Mouse (Mus musculus) limb, embryonic 14.5 days (tissue): ENCODE measurements around the gene Pip4k2b. TPM values are rescaled to one million over a fixed set of nuclear protein-coding genes. Genes with fewer than 3 reads are reported as not detected.

ENCODE experiments used
- ATAC-seq: fragments of 200-750 bp; cut with Nextera tagmentation; 2 replicates; pipeline ENCODE4 v1.8.0; 2017; ENCODE audit warnings: low read depth, moderate number of reproducible peaks, moderate TSS enrichment; ENCODE audit not compliant: low FRiP score
- DNase-seq: peaks from one replicate; pipeline ENCODE4 v3.0.0-alpha.2; 2015; ENCODE audit warnings: low spot score
- H3K27ac ChIP-seq: fragments of 300-500 bp; sonication (generic); replicated peaks from 2 replicates; pipeline ENCODE4 v1.5.1; 2014; ENCODE audit warnings: low read depth, mild to moderate bottlenecking, low read length, moderate library complexity, mixed read lengths
- H3K27me3 ChIP-seq: fragments of 300-500 bp; sonication (generic); 2 replicates; pipeline ENCODE4 v1.6.1; 2014; ENCODE audit warnings: low read length, mixed read lengths; ENCODE audit not compliant: control insufficient read depth, insufficient read depth
- H3K36me3 ChIP-seq: fragments of 300-500 bp; sonication (generic); 2 replicates; pipeline ENCODE4 v1.6.1; 2014; ENCODE audit warnings: mild to moderate bottlenecking, low read length, moderate library complexity, mixed read lengths; ENCODE audit not compliant: control insufficient read depth, insufficient read depth
- H3K4me1 ChIP-seq: fragments of 300-500 bp; sonication (generic); 2 replicates; pipeline ENCODE4 v1.6.1; 2014; ENCODE audit warnings: antibody characterized with exemption, low read length, mixed read lengths; ENCODE audit not compliant: control insufficient read depth, insufficient read depth
- H3K4me2 ChIP-seq: fragments of 300-500 bp; sonication (generic); replicated peaks from 2 replicates; pipeline ENCODE4 v1.6.1; 2014; ENCODE audit warnings: low read depth, mild to moderate bottlenecking, low read length, moderate library complexity; ENCODE audit not compliant: severe bottlenecking
- H3K4me3 ChIP-seq: fragments of 300-500 bp; sonication (generic); replicated peaks from 2 replicates; pipeline ENCODE4 v1.5.1; 2014; ENCODE audit warnings: low read length
- H3K9ac ChIP-seq: fragments of 300-500 bp; sonication (generic); 2 replicates; pipeline ENCODE4 v1.6.1; 2014; ENCODE audit warnings: mild to moderate bottlenecking, low read depth, low read length, moderate library complexity; ENCODE audit not compliant: severe bottlenecking
- H3K9me3 ChIP-seq: fragments of 300-500 bp; sonication (generic); 2 replicates; pipeline ENCODE4 v1.6.1; 2016; ENCODE audit warnings: low read length; ENCODE audit not compliant: control insufficient read depth
- POLR2A ChIP-seq: fragments of 200-500 bp; IDR thresholded peaks from 2 replicates; pipeline ENCODE4 v1.8.0; 2012; ENCODE audit warnings: inconsistent platforms, mild to moderate bottlenecking, moderate library complexity, borderline replicate concordance; ENCODE audit not compliant: insufficient read depth, insufficient read length; ENCODE audit errors: extremely low read depth
- WGBS: fragments of 180-500 bp; shearing (Covaris S2); extraction: QIAGEN DNeasy Blood & Tissue Kit; methylation state at CpG from one replicate; pipeline ENCODE4 v1.1.7; 2014; 5-methylcytosine and 5-hydroxymethylcytosine counted together
- polyA plus RNA-seq, 2 experiments: library from polyadenylated mRNA; depleted of rRNA in 1 of 2; stranded (reverse) in 1 of 2; unstranded in 1 of 2; fragments of >200 nt; fragmentation: Nextera tagmentation in 1 of 2; extraction: Ambion mirVana in 1 of 2; gene quantifications; 2 replicates each; pipeline versions ENCODE4 v1.2.1 to v1.2.3; 2012 to 2014

The Pip4k2b gene
- polyA plus RNA-seq, 2 experiments: 2.2 to 34.4 TPM

GRCm38 (mm10) chr11:97769704-97770103, 25.2 kb upstream of the Pip4k2b start:
- H3K36me3 ChIP-seq: no peaks in the 10 kb centered on the region
- ATAC-seq (no peak), DNase-seq (no peak)
- no peak for TF ChIP-seq POLR2A
- no peak overlapping the region for H3K4me3 ChIP-seq
- no peaks in the 10 kb centered on the region for H3K9me3 ChIP-seq
- H3K27me3 ChIP-seq: no peaks in the 10 kb centered on the region
- peaks cover 4% of the 10 kb centered on the region; the same call in 1 of the 2 replicates for H3K4me1 ChIP-seq
- no peak overlapping the region for H3K9ac ChIP-seq
- H3K27ac ChIP-seq: no peak overlapping the region
- H3K4me2 ChIP-seq: no peak overlapping the region
- WGBS: 23% methylated on average over 2 of the region's 2 CpGs

DNA sequence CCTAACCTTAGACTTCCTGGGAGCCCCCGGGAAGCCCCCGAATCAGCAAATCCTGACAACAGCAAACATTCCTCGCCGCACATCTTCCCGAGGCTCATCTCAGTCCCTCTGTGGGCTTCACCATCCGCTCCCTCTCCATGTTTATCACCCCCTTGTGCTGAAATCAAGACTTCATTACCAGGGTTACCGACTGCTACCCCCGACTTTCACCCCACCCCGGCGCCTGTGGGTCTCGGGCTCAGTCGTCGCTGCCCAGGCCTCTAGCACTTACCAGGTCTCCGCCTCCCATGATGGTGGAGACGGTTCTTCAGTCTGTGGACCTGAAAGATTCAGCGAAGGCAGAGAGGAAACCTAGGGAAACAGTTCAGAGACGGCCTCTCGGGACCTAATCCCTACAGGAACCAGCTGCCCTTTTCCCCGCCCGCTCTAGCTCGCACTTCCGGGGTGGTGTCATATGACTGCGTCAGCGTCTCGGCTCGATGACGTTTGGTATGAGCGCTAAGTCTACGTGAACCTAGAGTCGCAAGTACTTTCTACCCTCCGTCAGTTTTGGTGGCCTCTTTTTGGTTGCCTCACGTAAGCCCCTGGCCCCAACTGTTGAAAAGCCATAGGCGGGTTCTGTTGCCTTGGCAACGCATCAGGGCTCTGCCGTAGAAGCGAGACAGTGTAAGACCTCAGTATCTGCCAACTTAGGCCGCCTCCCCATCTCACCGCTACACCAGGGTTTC, 21.8 kb upstream of the Pip4k2b start, which contains the start of gene Cwc25:
Gene Cwc25, minus strand, starts transcription at position 403 of the 728 bp plus-strand sequence.
- under 1% methylated on average over 38 of the region's 38 CpGs for WGBS
- DNase-seq: peak; percentile 97
- peak; percentile 74; the same call in 1 of the 2 replicates for TF ChIP-seq POLR2A
- peak; percentile 95 for ATAC-seq
- Histone ChIP-seq H3K27me3 (no peaks in the 10 kb centered on the region), H3K4me2 (peak within 1 kb of the TSS; percentile 66), H3K9me3 (no peaks in the 10 kb centered on the region), H3K36me3 (peaks cover 23% of the 10 kb centered on the region), H3K4me3 (peak within 1 kb of the TSS; percentile 70), H3K9ac (peak within 1 kb of the TSS; percentile 76), H3K4me1 (peaks cover 4% of the 10 kb centered on the region; the same call in 1 of the 2 replicates), H3K27ac (peak within 1 kb of the TSS; percentile 88)

GRCm38 (mm10) chr11:97761638-97762037, 17.1 kb upstream of the Pip4k2b start:
- Histone ChIP-seq H3K27me3 (no peaks in the 10 kb centered on the region), H3K27ac (no peak overlapping the region), H3K36me3 (peaks cover 62% of the 10 kb centered on the region), H3K9me3 (no peaks in the 10 kb centered on the region), H3K4me3 (no peak overlapping the region), H3K4me2 (no peak overlapping the region), H3K9ac (no peak overlapping the region), H3K4me1 (peaks cover 4% of the 10 kb centered on the region; the same call in 1 of the 2 replicates)
- TF ChIP-seq POLR2A: no peak
- DNase-seq (no peak), ATAC-seq (no peak)

DNA sequence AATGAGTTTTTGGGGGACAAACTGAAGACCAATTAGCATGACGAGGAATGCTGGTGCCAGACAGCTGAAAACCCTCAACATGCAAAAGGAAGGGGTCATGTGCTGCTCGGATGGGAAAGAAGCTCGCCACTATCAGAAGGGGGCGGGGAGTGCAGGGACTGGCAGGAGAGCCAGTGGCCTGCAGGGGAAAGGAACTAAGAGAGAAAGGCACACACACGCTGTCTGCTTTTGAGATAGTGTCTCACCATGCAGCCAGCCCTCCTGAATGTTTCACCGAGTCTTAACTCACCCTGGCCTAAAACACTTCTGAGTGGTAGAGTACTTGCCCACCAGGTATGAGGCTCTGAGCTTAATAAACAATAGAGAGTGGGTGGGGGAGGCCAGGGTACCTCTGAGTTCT, 14.4 kb upstream of the Pip4k2b start:
- H3K27ac ChIP-seq: no peak overlapping the region
- no peak overlapping the region for H3K4me3 ChIP-seq
- no peak for TF ChIP-seq POLR2A
- ATAC-seq (no peak), DNase-seq (no peak)
- H3K9me3 ChIP-seq: no peaks in the 10 kb centered on the region
- 83% methylated on average over 6 of the region's 6 CpGs for WGBS
- H3K36me3 ChIP-seq: peaks cover 84% of the 10 kb centered on the region
- H3K27me3 ChIP-seq: no peaks in the 10 kb centered on the region
- H3K4me1 ChIP-seq: no peaks in the 10 kb centered on the region
- H3K4me2 ChIP-seq: no peak overlapping the region
- no peak overlapping the region for H3K9ac ChIP-seq

GRCm38 (mm10) chr11:97758125-97758524, 13.6 kb upstream of the Pip4k2b start:
- no peak for ATAC-seq
- H3K27ac ChIP-seq: no peak overlapping the region
- no peak for DNase-seq
- H3K4me1 ChIP-seq: no peaks in the 10 kb centered on the region
- 88% methylated on average over 1 of the region's 1 CpGs for WGBS
- H3K9me3 ChIP-seq: no peaks in the 10 kb centered on the region
- no peak overlapping the region for H3K4me2 ChIP-seq
- H3K9ac ChIP-seq: no peak overlapping the region
- no peak overlapping the region for H3K4me3 ChIP-seq
- no peaks in the 10 kb centered on the region for H3K27me3 ChIP-seq
- TF ChIP-seq POLR2A: no peak
- peaks cover 87% of the 10 kb centered on the region for H3K36me3 ChIP-seq
